Mouse (Mus musculus) CH12.LX (cell line): ENCODE data around the gene Usp39. TPM values are rescaled to one million over a fixed set of nuclear protein-coding genes. Genes with fewer than 3 reads are reported as not detected.

Experiments used
- DNase-seq: peaks from one replicate; pipeline ENCODE4 v3.0.0-alpha.2; 2013; ENCODE audit errors: extremely low read depth
- H3K27ac ChIP-seq: 2 replicates; pipeline ENCODE4 v1.5.1; 2012; ENCODE audit warnings: low read depth, mild to moderate bottlenecking, control low read depth, moderate library complexity; ENCODE audit not compliant: insufficient read depth
- H3K27me3 ChIP-seq: replicated peaks from 2 replicates; pipeline ENCODE3; 2012; ENCODE audit warnings: inconsistent platforms
- H3K36me3 ChIP-seq, 2 experiments: replicated peaks in 1 of 2; 2 replicates each; pipeline versions ENCODE3 to v1.6.1; 2012; ENCODE audit warnings: inconsistent platforms in 1 of 2, low read length in 1 of 2, mild to moderate bottlenecking in 1 of 2, mixed read lengths in 1 of 2, moderate library complexity in 1 of 2; ENCODE audit not compliant: control insufficient read depth in 1 of 2, insufficient read depth in 1 of 2
- H3K4me1 ChIP-seq, 2 experiments: 2 replicates each; pipeline ENCODE4 v1.6.1; 2012; ENCODE audit warnings: inconsistent platforms in 1 of 2, moderate library complexity in 1 of 2; ENCODE audit not compliant: insufficient read depth in 2 of 2, control insufficient read depth in 1 of 2
- H3K4me2 ChIP-seq: 2 replicates; pipeline ENCODE4 v1.6.1; 2012; ENCODE audit warnings: low read depth, mild to moderate bottlenecking, control low read depth; ENCODE audit not compliant: poor library complexity, insufficient read depth, severe bottlenecking
- H3K4me3 ChIP-seq, 3 experiments: fragments of 150-350 bp in 1 of 3; sonication (generic) in 1 of 3; replicated peaks in 1 of 3; 2 replicates each; pipeline versions ENCODE3 to v1.5.1; 2011 to 2012; ENCODE audit warnings: low read depth in 2 of 3, low read length in 2 of 3, mild to moderate bottlenecking in 2 of 3, moderate library complexity in 2 of 3, control low read depth in 1 of 3, improper control_type of control experiment in 1 of 3, inconsistent platforms in 1 of 3, mixed read lengths in 1 of 3; ENCODE audit not compliant: poor library complexity in 1 of 3
- H3K79me2 ChIP-seq: replicated peaks from 2 replicates; pipeline ENCODE4 v1.6.1; 2012; ENCODE audit warnings: mild to moderate bottlenecking, moderate library complexity; ENCODE audit not compliant: control insufficient read depth, poor library complexity, insufficient read depth, severe bottlenecking; ENCODE audit errors: extremely low read depth
- H3K9ac ChIP-seq: 2 replicates; pipeline ENCODE4 v1.6.1; 2012; ENCODE audit warnings: low read depth, mild to moderate bottlenecking, control low read depth, moderate library complexity; ENCODE audit not compliant: insufficient read depth
- H3K9me3 ChIP-seq: replicated peaks from 2 replicates; pipeline ENCODE3; 2012; ENCODE audit warnings: low read length, inconsistent platforms, mixed read lengths
- CHD2 ChIP-seq: IDR thresholded peaks from 2 replicates; pipeline ENCODE4 v1.6.1; 2011; ENCODE audit warnings: low read length, improper control_type of control experiment
- CTCF ChIP-seq, 2 experiments: IDR thresholded peaks in 1 of 2; conservative IDR thresholded peaks in 1 of 2; 2 replicates each; pipeline ENCODE4 v1.5.1; 2011 to 2012; ENCODE audit warnings: low read depth in 2 of 2, low read length in 2 of 2, improper control_type of control experiment in 1 of 2, inconsistent platforms in 1 of 2, mild to moderate bottlenecking in 1 of 2, moderate library complexity in 1 of 2
- ELF1 ChIP-seq: IDR thresholded peaks from 2 replicates; pipeline ENCODE4 v1.6.1; 2014; ENCODE audit warnings: low read depth, mild to moderate bottlenecking, inconsistent platforms, low read length, improper control_type of control experiment
- EP300 ChIP-seq: IDR thresholded peaks from 2 replicates; pipeline ENCODE4 v1.6.1; 2011; ENCODE audit warnings: low read length, improper control_type of control experiment
- ETS1 ChIP-seq: conservative IDR thresholded peaks from 2 replicates; pipeline ENCODE4 v1.6.1; 2012; ENCODE audit warnings: low read depth, mild to moderate bottlenecking, inconsistent platforms, low read length, improper control_type of control experiment, moderate library complexity
- GABPA ChIP-seq: IDR thresholded peaks from 2 replicates; pipeline ENCODE4 v1.6.1; 2012; ENCODE audit warnings: low read depth, low read length, improper control_type of control experiment, inconsistent platforms; ENCODE audit not compliant: insufficient replicate concordance
- JUN ChIP-seq: IDR thresholded peaks from 2 replicates; pipeline ENCODE4 v1.6.1; 2011; ENCODE audit warnings: low read depth, mild to moderate bottlenecking, low read length, improper control_type of control experiment, moderate library complexity; ENCODE audit not compliant: insufficient read depth
- JUND ChIP-seq: conservative IDR thresholded peaks from 2 replicates; pipeline ENCODE4 v1.6.1; 2011; ENCODE audit warnings: low read depth, low read length, improper control_type of control experiment
- MAFK ChIP-seq: IDR thresholded peaks from 2 replicates; pipeline ENCODE4 v1.6.1; 2011; ENCODE audit warnings: low read length, improper control_type of control experiment; ENCODE audit not compliant: insufficient replicate concordance
- MAX ChIP-seq: IDR thresholded peaks from 2 replicates; pipeline ENCODE4 v1.6.1; 2011; ENCODE audit warnings: low read length, improper control_type of control experiment
- MXI1 ChIP-seq: IDR thresholded peaks from 2 replicates; pipeline ENCODE4 v1.6.1; 2011; ENCODE audit warnings: mild to moderate bottlenecking, low read depth, low read length, improper control_type of control experiment
- MYC ChIP-seq: IDR thresholded peaks from 2 replicates; pipeline ENCODE4 v1.6.1; 2011; ENCODE audit warnings: low read depth, mild to moderate bottlenecking, improper control_type of control experiment, low read length
- NRF1 ChIP-seq: IDR thresholded peaks from 2 replicates; pipeline ENCODE4 v1.6.1; 2014; ENCODE audit warnings: low read depth, mild to moderate bottlenecking, inconsistent platforms, low read length, improper control_type of control experiment, moderate library complexity
- PAX5 ChIP-seq: IDR thresholded peaks from 2 replicates; pipeline ENCODE4 v1.6.1; 2012; ENCODE audit warnings: low read length, inconsistent platforms, mixed read lengths
- RAD21 ChIP-seq: IDR thresholded peaks from 2 replicates; pipeline ENCODE4 v1.6.1; 2011; ENCODE audit warnings: low read depth, mild to moderate bottlenecking, low read length, improper control_type of control experiment, moderate library complexity
- RCOR1 ChIP-seq: conservative IDR thresholded peaks from 2 replicates; pipeline ENCODE4 v1.6.1; 2012; ENCODE audit warnings: low read depth, mild to moderate bottlenecking, inconsistent platforms, low read length, improper control_type of control experiment
- SIN3A ChIP-seq: IDR thresholded peaks from 2 replicates; pipeline ENCODE4 v1.6.1; 2012; ENCODE audit warnings: low read length, improper control_type of control experiment, inconsistent platforms
- SMC3 ChIP-seq: IDR thresholded peaks from 2 replicates; pipeline ENCODE4 v1.6.1; 2011; ENCODE audit warnings: low read depth, low read length, improper control_type of control experiment
- TBP ChIP-seq: conservative IDR thresholded peaks from 2 replicates; pipeline ENCODE4 v1.6.1; 2011; ENCODE audit warnings: low read depth, low read length, improper control_type of control experiment
- UBTF ChIP-seq: IDR thresholded peaks from 2 replicates; pipeline ENCODE4 v1.6.1; 2012; ENCODE audit warnings: low read depth, mild to moderate bottlenecking, inconsistent platforms, low read length, improper control_type of control experiment, moderate library complexity
- ZC3H11A ChIP-seq: IDR thresholded peaks from 2 replicates; pipeline ENCODE4 v1.6.1; 2012; ENCODE audit warnings: low read depth, mild to moderate bottlenecking, inconsistent platforms, low read length, improper control_type of control experiment
- ZNF384 ChIP-seq: IDR thresholded peaks from 2 replicates; pipeline ENCODE4 v1.6.1; 2012; ENCODE audit warnings: low read depth, low read length, improper control_type of control experiment, inconsistent platforms
- dilution Hi-C: fragments of 300-500 bp; cut with MboI; formaldehyde crosslinking; loops from 2 replicates; pipeline ENCODE4 v1.14.3; 2020; ENCODE audit warnings: low sequenced_read_pairs; ENCODE audit not compliant: extremely low pct_unique_long_range_greater_than_20kb, extremely low pct_ligation_motif_present
- in situ Hi-C: fragments of 300-500 bp; cut with MboI; formaldehyde crosslinking; loops from 3 replicates; pipeline ENCODE4 v1.14.3; 2019; ENCODE audit warnings: low sequenced_read_pairs, low pct_ligation_motif_present, low pct_unique_long_range_greater_than_20kb, mixed read lengths
- polyA plus RNA-seq: library from polyadenylated mRNA; unstranded; fragments of >175 nt; gene quantifications from 2 replicates; pipeline ENCODE4 v1.2.1, GENCODE M21; 2012; ENCODE audit warnings: low read depth; ENCODE audit not compliant: insufficient read length
- total RNA-seq, 2 experiments: library from RNA; depleted of rRNA; stranded (reverse); fragments of 300-350 nt in 1 of 2; fragments of >200 nt in 1 of 2; gene quantifications; 2 replicates each; pipeline ENCODE4 v1.2.3; 2012 to 2014

The Usp39 gene
- total and polyA plus RNA-seq, 3 experiments: 74.5 to 138 (median 88.2) TPM

GRCm38 (mm10) chr6:72322936-72323335 is 22.0 kb downstream of the Usp39 start:
- dilution Hi-C loops (no loop called here), in situ Hi-C loops (no loop called here)
- Histone ChIP-seq H3K4me3 (no peak overlapping the region), H3K36me3 (peaks cover 77 to 91% of the 10 kb centered on the region in 2 experiments), H3K4me1 (no peaks in the 10 kb centered on the region), H3K9ac (no peak overlapping the region), H3K27ac (no peak overlapping the region), H3K79me2 (no peaks in the 10 kb centered on the region), H3K4me2 (no peak overlapping the region), H3K9me3 (no peaks in the 10 kb centered on the region), H3K27me3 (no peaks in the 10 kb centered on the region)
- no peak for DNase-seq
- TF ChIP-seq CHD2 (no peak), MYC (no peak), RAD21 (no peak), ZC3H11A (no peak), MAFK (no peak), TBP (no peak), ETS1 (no peak), SMC3 (no peak), JUN (no peak)

DNA sequence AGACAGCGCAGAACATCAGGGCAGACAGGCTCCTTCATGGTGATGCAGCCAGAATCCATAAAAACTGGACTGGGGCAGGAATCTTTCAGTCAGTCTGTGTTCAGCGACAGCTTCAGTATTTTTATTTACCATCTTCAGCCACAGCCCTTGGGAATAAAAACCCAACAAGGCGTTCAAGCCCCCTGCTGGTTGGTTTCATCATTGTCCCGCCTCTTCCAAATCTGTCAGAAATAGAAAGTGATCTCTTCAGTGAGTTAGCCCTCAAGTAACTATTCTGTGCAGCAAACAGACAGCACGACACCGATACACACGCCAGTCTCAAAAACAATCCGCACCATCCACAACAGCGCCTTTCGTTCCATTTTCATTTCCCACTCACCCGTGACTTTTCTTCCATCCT is 26.0 kb downstream of the Usp39 start:
- no peak for TF ChIP-seq GABPA
- TF ChIP-seq CTCF (conservative IDR thresholded peaks at IDR 0.05 in 1 of 2, IDR thresholded peaks at IDR 0.05 in 1 of 2; ENCODE audit: low read depth in 2 of 2, low read length in 2 of 2): peak; percentile 33 to 56
- peak; percentile 21; the same call in 1 of the 2 replicates for TF ChIP-seq SMC3
- TF ChIP-seq NRF1: no peak
- TF ChIP-seq ZC3H11A: no peak
- no peak for TF ChIP-seq PAX5
- no peak for TF ChIP-seq SIN3A
- TF ChIP-seq MXI1: no peak
- no peak for TF ChIP-seq ZNF384
- TF ChIP-seq UBTF: no peak
- no peak for TF ChIP-seq JUND
- TF ChIP-seq ELF1: no peak
- no peak for TF ChIP-seq MAX
- TF ChIP-seq EP300: no peak
- TF ChIP-seq RCOR1: no peak
- TF ChIP-seq TBP: no peak
- TF ChIP-seq ETS1: no peak
- TF ChIP-seq, all 38 proteins: peak for 2
- Histone ChIP-seq H3K9me3 (no peaks in the 10 kb centered on the region), H3K9ac (no peak overlapping the region), H3K79me2 (no peaks in the 10 kb centered on the region), H3K36me3 (peaks cover 70 to 91% of the 10 kb centered on the region in 2 experiments), H3K4me3 (no peak overlapping the region), H3K4me2 (no peak overlapping the region), H3K27me3 (no peaks in the 10 kb centered on the region), H3K27ac (no peak overlapping the region), H3K4me1 (no peaks in the 10 kb centered on the region)
- in situ Hi-C loops (no loop called here), dilution Hi-C loops (no loop called here)
- peak; percentile 46 for DNase-seq
